Mouse (Mus musculus) heart, postnatal 0 days (tissue): Measurements from ENCODE around the gene Mtmr3. TPM values are rescaled to one million over a fixed set of nuclear protein-coding genes. Genes with fewer than 3 reads are reported as not detected.
A peak's percentile ranks its signal among the peaks of the same experiment; 100 is the strongest.

Source experiments
- ATAC-seq: fragments of 200-750 bp; cut with Nextera tagmentation; 2 replicates; pipeline ENCODE4 v1.8.0; 2017; ENCODE audit warnings: low read depth, moderate number of reproducible peaks, moderate library complexity; ENCODE audit not compliant: insufficient read depth
- DNase-seq: peaks from one replicate; pipeline ENCODE4 v3.0.0-alpha.2; 2016; ENCODE audit warnings: low spot score
- H3K27ac ChIP-seq: fragments of 300-500 bp; sonication (generic); 2 replicates; pipeline ENCODE4 v1.5.1; 2014; ENCODE audit warnings: low read depth, mild to moderate bottlenecking
- H3K27me3 ChIP-seq: fragments of 300-500 bp; sonication (generic); 2 replicates; pipeline ENCODE4 v1.6.1; 2014; ENCODE audit warnings: low read length, mixed read lengths; ENCODE audit not compliant: control insufficient read depth, insufficient read depth
- H3K36me3 ChIP-seq: fragments of 300-500 bp; sonication (generic); replicated peaks from 2 replicates; pipeline ENCODE4 v1.6.1; 2014; ENCODE audit warnings: low read length, mixed read lengths; ENCODE audit not compliant: control insufficient read depth, insufficient read depth
- H3K4me1 ChIP-seq: fragments of 300-500 bp; sonication (generic); 2 replicates; pipeline ENCODE4 v1.6.1; 2014; ENCODE audit warnings: antibody characterized with exemption; ENCODE audit not compliant: control insufficient read depth, insufficient read depth
- H3K4me2 ChIP-seq: fragments of 300-500 bp; sonication (generic); 2 replicates; pipeline ENCODE4 v1.6.1; 2014; ENCODE audit warnings: low read depth, mild to moderate bottlenecking, low read length, moderate library complexity
- H3K4me3 ChIP-seq: fragments of 300-500 bp; sonication (generic); 2 replicates; pipeline ENCODE4 v1.5.1; 2014; ENCODE audit warnings: low read depth, low read length
- H3K9ac ChIP-seq: fragments of 300-500 bp; sonication (generic); replicated peaks from 2 replicates; pipeline ENCODE4 v1.6.1; 2014; ENCODE audit warnings: low read depth, low read length, mixed read lengths
- H3K9me3 ChIP-seq: fragments of 300-500 bp; sonication (generic); replicated peaks from 2 replicates; pipeline ENCODE4 v1.6.1; 2016; ENCODE audit warnings: low read length; ENCODE audit not compliant: control insufficient read depth
- CTCF ChIP-seq: IDR thresholded peaks from 2 replicates; pipeline ENCODE4 v1.5.1; 2016; ENCODE audit warnings: antibody characterized with exemption, control low read depth, low read depth
- EP300 ChIP-seq: IDR thresholded peaks from 2 replicates; pipeline ENCODE4 v1.6.1; 2016; ENCODE audit warnings: antibody characterized with exemption, low read depth
- WGBS: fragments of 180-500 bp; shearing (Covaris S2); extraction: QIAGEN DNeasy Blood & Tissue Kit; methylation state at CpG from one replicate; pipeline ENCODE4 v1.1.7; 2014; 5-methylcytosine and 5-hydroxymethylcytosine counted together
- polyA plus RNA-seq: library from polyadenylated mRNA; unstranded; fragments of >200 nt; fragmentation: Nextera tagmentation; extraction: Ambion mirVana; gene quantifications from 2 replicates; pipeline ENCODE4 v1.2.1, GENCODE M21; 2015
- total RNA-seq: library from RNA; depleted of rRNA; stranded (reverse); fragments of >200 nt; gene quantifications from 2 replicates; pipeline ENCODE4 v1.2.3, GENCODE M21; 2014; ENCODE audit warnings: low replicate concordance

Gene Mtmr3
- total and polyA plus RNA-seq, 2 experiments from 2014 or later = 15.1 to 53.3 TPM

- Histone ChIP-seq H3K27ac (peak overlapping the region; percentile 85), H3K9ac (no peak overlapping the region), H3K4me1 (peaks cover 25% of the 10 kb centered on the region), H3K9me3 (no peaks in the 10 kb centered on the region), H3K4me2 (peak overlapping the region; percentile 20; the same call in 1 of the 2 replicates), H3K36me3 (no peaks in the 10 kb centered on the region), H3K27me3 (no peaks in the 10 kb centered on the region), H3K4me3 (no peak overlapping the region)
- WGBS = 35% methylated on average over 2 of the region's 2 CpGs
- peak; percentile 95 for ATAC-seq
- DNase-seq = peak; percentile 86
- TF ChIP-seq CTCF = no peak
- TF ChIP-seq EP300 = no peak
Measured at GRCm38 (mm10) chr11:4611904-4612303, 17.2 kb upstream of the Mtmr3 start.

GRCm38 (mm10) chr11:4606541-4606940 is 11.9 kb upstream of the Mtmr3 start:
- WGBS = 45% methylated on average over 1 of the region's 1 CpGs
- ATAC-seq (peak; percentile 72), DNase-seq (peak; percentile 58)
- H3K27me3 ChIP-seq = no peaks in the 10 kb centered on the region
- H3K9me3 ChIP-seq = no peaks in the 10 kb centered on the region
- TF ChIP-seq CTCF (no peak), EP300 (no peak)
- H3K9ac ChIP-seq = no peak overlapping the region
- no peaks in the 10 kb centered on the region for H3K36me3 ChIP-seq
- no peak overlapping the region for H3K4me2 ChIP-seq
- H3K4me3 ChIP-seq = no peak overlapping the region
- H3K4me1 ChIP-seq = peaks cover 43% of the 10 kb centered on the region
- peak overlapping the region; percentile 88 for H3K27ac ChIP-seq

- WGBS = 55% methylated on average over 7 of the region's 7 CpGs
- peak overlapping the region; percentile 88 for H3K27ac ChIP-seq
- H3K4me1 ChIP-seq = peaks cover 38% of the 10 kb centered on the region
- no peak overlapping the region for H3K9ac ChIP-seq
- H3K9me3 ChIP-seq = no peaks in the 10 kb centered on the region
- no peak overlapping the region for H3K4me2 ChIP-seq
- no peak overlapping the region for H3K4me3 ChIP-seq
- no peaks in the 10 kb centered on the region for H3K27me3 ChIP-seq
- DNase-seq (no peak), ATAC-seq (no peak)
- TF ChIP-seq CTCF (no peak), EP300 (no peak)
- no peaks in the 10 kb centered on the region for H3K36me3 ChIP-seq
Measured at GRCm38 (mm10) chr11:4605414-4605813, 10.8 kb upstream of the Mtmr3 start.

- no peaks in the 10 kb centered on the region for H3K27me3 ChIP-seq
- ATAC-seq = no peak
- DNase-seq = no peak
- 25% methylated on average over 6 of the region's 6 CpGs for WGBS
- H3K36me3 ChIP-seq = no peaks in the 10 kb centered on the region
- no peak overlapping the region for H3K4me3 ChIP-seq
- no peaks in the 10 kb centered on the region for H3K9me3 ChIP-seq
- H3K27ac ChIP-seq = peak overlapping the region; percentile 41
- H3K9ac ChIP-seq = no peak overlapping the region
- no peak overlapping the region for H3K4me2 ChIP-seq
- no peak for TF ChIP-seq CTCF
- no peak for TF ChIP-seq EP300
- peaks cover 38% of the 10 kb centered on the region for H3K4me1 ChIP-seq
Measured at GRCm38 (mm10) chr11:4604441-4604840, 9.8 kb upstream of the Mtmr3 start.

GRCm38 (mm10) chr11:4602691-4603441 is 8.2 kb upstream of the Mtmr3 start:
- Histone ChIP-seq H3K4me3 (no peak overlapping the region), H3K9me3 (no peaks in the 10 kb centered on the region), H3K9ac (no peak overlapping the region), H3K4me1 (peaks cover 37% of the 10 kb centered on the region), H3K4me2 (peak overlapping the region; percentile 25), H3K27me3 (no peaks in the 10 kb centered on the region), H3K36me3 (no peaks in the 10 kb centered on the region), H3K27ac (peak overlapping the region; percentile 56)
- ATAC-seq = peak; percentile 74
- 22% methylated on average over 12 of the region's 12 CpGs for WGBS
- DNase-seq = peak; percentile 70
- TF ChIP-seq CTCF (no peak), EP300 (no peak)

- Histone ChIP-seq H3K4me1 (peaks cover 28% of the 10 kb centered on the region), H3K27me3 (no peaks in the 10 kb centered on the region), H3K4me3 (no peak overlapping the region), H3K27ac (no peak overlapping the region), H3K9me3 (no peaks in the 10 kb centered on the region), H3K9ac (no peak overlapping the region), H3K4me2 (no peak overlapping the region), H3K36me3 (no peaks in the 10 kb centered on the region)
- ATAC-seq = no peak
- no peak for DNase-seq
- 89% methylated on average over 5 of the region's 5 CpGs for WGBS
- TF ChIP-seq EP300 (no peak), CTCF (no peak)
Measured at GRCm38 (mm10) chr11:4601890-4602289, 7.2 kb upstream of the Mtmr3 start.
